Mouse (Mus musculus): ENCODE measurements around the gene Eps8l1. TPM values are rescaled to one million over a fixed set of nuclear protein-coding genes. Genes with fewer than 3 reads are reported as not detected.

Eps8l1 gene
- polyA plus RNA-seq, 1 experiment from 2014 or later, result 5.0 TPM

Small RNA genes within 50 kb of the gene (microRNA-seq; reads per million reads assigned to microRNA genes)
- gene Gm24605, result not detected

Other genes starting within 250 kb of the Eps8l1 start
- 0.12 and 0.15 TPM in 2 replicates for gene Lilra5, start 222.9 kb upstream of the Eps8l1 start, polyA plus RNA-seq (2014; fragmentation: Nextera tagmentation; extraction: Ambion mirVana)
- not detected in 2 replicates for gene Ncr1, start 123.0 kb upstream of the Eps8l1 start, polyA plus RNA-seq (2014; fragmentation: Nextera tagmentation; extraction: Ambion mirVana)
- 0.27 and 0.36 TPM in 2 replicates for gene Gp6, start 62.9 kb upstream of the Eps8l1 start, polyA plus RNA-seq (2014; fragmentation: Nextera tagmentation; extraction: Ambion mirVana)
- 31.9 and 34.6 TPM in 2 replicates for gene Rdh13, start 15.0 kb upstream of the Eps8l1 start, polyA plus RNA-seq (2014; fragmentation: Nextera tagmentation; extraction: Ambion mirVana)
- gene Ppp1r12c, start 41.0 kb downstream of the Eps8l1 start, polyA plus RNA-seq (2014; fragmentation: Nextera tagmentation; extraction: Ambion mirVana), result 47.2 and 61.0 TPM in 2 replicates
- 31.9 and 33.5 TPM in 2 replicates for gene Tnnt1, start 55.7 kb downstream of the Eps8l1 start, polyA plus RNA-seq (2014; fragmentation: Nextera tagmentation; extraction: Ambion mirVana)
- 2.9 and 3.3 TPM in 2 replicates for gene Tnni3, start 63.6 kb downstream of the Eps8l1 start, polyA plus RNA-seq (2014; fragmentation: Nextera tagmentation; extraction: Ambion mirVana)
- gene Dnaaf3, start 71.8 kb downstream of the Eps8l1 start, polyA plus RNA-seq (2014; fragmentation: Nextera tagmentation; extraction: Ambion mirVana), result 0.62 and 0.67 TPM in 2 replicates
- gene Syt5, start 86.9 kb downstream of the Eps8l1 start, polyA plus RNA-seq (2014; fragmentation: Nextera tagmentation; extraction: Ambion mirVana), result 8.1 and 10.0 TPM in 2 replicates
- not detected in 2 replicates for gene Ptprh, start 143.4 kb downstream of the Eps8l1 start, polyA plus RNA-seq (2014; fragmentation: Nextera tagmentation; extraction: Ambion mirVana)
- 1.4 and 1.6 TPM in 2 replicates for gene Tmem86b, start 170.7 kb downstream of the Eps8l1 start, polyA plus RNA-seq (2014; fragmentation: Nextera tagmentation; extraction: Ambion mirVana)
- 10.2 and 11.7 TPM in 2 replicates for gene Ppp6r1, start 198.3 kb downstream of the Eps8l1 start, polyA plus RNA-seq (2014; fragmentation: Nextera tagmentation; extraction: Ambion mirVana)
- gene Hspbp1, start 224.4 kb downstream of the Eps8l1 start, polyA plus RNA-seq (2014; fragmentation: Nextera tagmentation; extraction: Ambion mirVana), result 84.8 and 94.2 TPM in 2 replicates
- 2.3 and 4.0 TPM in 2 replicates for gene Brsk1, start 229.9 kb downstream of the Eps8l1 start, polyA plus RNA-seq (2014; fragmentation: Nextera tagmentation; extraction: Ambion mirVana)

Measured in stomach, embryonic 14.5 days (tissue).